Mouse (Mus musculus): ENCODE measurements around the gene Rnf213. TPM values are rescaled to one million over a fixed set of nuclear protein-coding genes. Genes with fewer than 3 reads are reported as not detected.

The Rnf213 gene
- total RNA-seq (2021), result 1 to 10 TPM; 5.4 to 7.4 TPM
- long read RNA-seq, experiment 1, partial matches to known transcripts, result 1 of 2 reads
- long read RNA-seq, experiment 1, other reads (novel, unspliced or antisense), result 1 of 2 reads
- long read RNA-seq, experiment 2, partial matches to known transcripts, result 0 of 1 reads
- long read RNA-seq, experiment 2, other reads (novel, unspliced or antisense), result 1 of 1 reads

- intact Hi-C loops (cut with DNase I; ENCODE audit: low total_unique reads), result no loop called here
- peak; percentile 50 for DNase-seq
Measured at GRCm38 (mm10) chr11:119392800-119393482, at the start of gene Rnf213. Rnf213 (plus strand) TSS chr11:119393100.

- no peak for DNase-seq
- intact Hi-C loops (cut with DNase I; ENCODE audit: low total_unique reads), result no loop called here
Measured at GRCm38 (mm10) chr11:119344178-119344577, 48.7 kb upstream of the Rnf213 start.

- intact Hi-C loops (cut with DNase I; ENCODE audit: low total_unique reads), result no loop called here
- no peak for DNase-seq
Measured at GRCm38 (mm10) chr11:119344865-119345264, 48.0 kb upstream of the Rnf213 start.

- no peak for DNase-seq
- intact Hi-C loops (cut with DNase I; ENCODE audit: low total_unique reads), result no loop called here
Measured at GRCm38 (mm10) chr11:119347125-119347524, 45.8 kb upstream of the Rnf213 start.

- intact Hi-C loops (cut with DNase I; ENCODE audit: low total_unique reads), result loop anchor here (10.0 kb wide), 1 partner anchor 47 kb away; the partner anchor contains the start of genes Card14 and Eif4a3
- DNase-seq, result no peak
Measured at GRCm38 (mm10) chr11:119352113-119352512, 40.8 kb upstream of the Rnf213 start.

GRCm38 (mm10) chr11:119353946-119354345 lies 39.0 kb upstream of the Rnf213 start:
- DNase-seq, result no peak
- intact Hi-C loops (cut with DNase I; ENCODE audit: low total_unique reads), result loop anchor here (10.0 kb wide), 1 partner anchor 49 kb away; the partner anchor contains the start of genes Card14 and Eif4a3

GRCm38 (mm10) chr11:119354798-119355442 lies 38.0 kb upstream of the Rnf213 start:
- peak; percentile 43 for DNase-seq
- intact Hi-C loops (cut with DNase I; ENCODE audit: low total_unique reads), result loop anchor here (10.0 kb wide), 1 partner anchor 50 kb away; the partner anchor contains the start of genes Card14 and Eif4a3

- DNase-seq, result peak; percentile 91
- intact Hi-C loops (cut with DNase I; ENCODE audit: low total_unique reads), result loop anchor here (10.0 kb wide), 1 partner anchor 51 kb away; the partner anchor contains the start of genes Card14 and Eif4a3
Measured at GRCm38 (mm10) chr11:119355443-119356385, 37.2 kb upstream of the Rnf213 start, which contains the start of the genes Sgsh and Slc26a11. Sgsh (minus strand) TSS chr11:119355536. Slc26a11 (plus strand) TSS chr11:119355557.

GRCm38 (mm10) chr11:119359089-119359488 lies 33.8 kb upstream of the Rnf213 start:
- intact Hi-C loops (cut with DNase I; ENCODE audit: low total_unique reads), result loop anchor here (10.0 kb wide), 1 partner anchor 54 kb away; the partner anchor contains the start of genes Card14 and Eif4a3
- DNase-seq, result no peak

- intact Hi-C loops (cut with DNase I; ENCODE audit: low total_unique reads), result no loop called here
- DNase-seq, result no peak
Measured at GRCm38 (mm10) chr11:119362769-119363533, 29.9 kb upstream of the Rnf213 start.

GRCm38 (mm10) chr11:119363534-119364145 lies 29.3 kb upstream of the Rnf213 start:
- intact Hi-C loops (cut with DNase I; ENCODE audit: low total_unique reads), result no loop called here
- peak; percentile 64 for DNase-seq

- DNase-seq, result no peak
- intact Hi-C loops (cut with DNase I; ENCODE audit: low total_unique reads), result no loop called here
Measured at GRCm38 (mm10) chr11:119375425-119375824, 17.5 kb upstream of the Rnf213 start.

- no peak for DNase-seq
- intact Hi-C loops (cut with DNase I; ENCODE audit: low total_unique reads), result no loop called here
Measured at GRCm38 (mm10) chr11:119377326-119377725, 15.6 kb upstream of the Rnf213 start.

- DNase-seq, result no peak
- intact Hi-C loops (cut with DNase I; ENCODE audit: low total_unique reads), result no loop called here
Measured at GRCm38 (mm10) chr11:119378551-119378950, 14.3 kb upstream of the Rnf213 start.

- intact Hi-C loops (cut with DNase I; ENCODE audit: low total_unique reads), result no loop called here
- no peak for DNase-seq
Measured at GRCm38 (mm10) chr11:119381631-119382337, 11.1 kb upstream of the Rnf213 start.

GRCm38 (mm10) chr11:119382338-119382850 lies 10.5 kb upstream of the Rnf213 start:
- no peak for DNase-seq
- intact Hi-C loops (cut with DNase I; ENCODE audit: low total_unique reads), result no loop called here

- intact Hi-C loops (cut with DNase I; ENCODE audit: low total_unique reads), result no loop called here
- no peak for DNase-seq
Measured at GRCm38 (mm10) chr11:119384904-119385303, 8.0 kb upstream of the Rnf213 start.

Measured in gastrocnemius, postnatal 14 days (tissue).